Mouse (Mus musculus): ENCODE results near the gene Zfp281.

- TF ChIP-seq CTCF (IDR thresholded peaks at IDR 0.05; ENCODE audit: low read depth, low read length) = no peak
- TF ChIP-seq POLR2A (IDR thresholded peaks at IDR 0.05; ENCODE audit: extremely low read depth, insufficient read depth, low read length) = no peak
These were observed 34.6 kb downstream of the Zfp281 start for GRCm38 (mm10) chr1:136659337-136659736.
